Mouse (Mus musculus) cerebellum, postnatal 36 days (tissue): ENCODE measurements at regions not wholly inside any gene's neighbourhood (a gene's known extent, or its start where the extent isn't known, plus 50 kb on each side); places are given as distances from the start of the nearest gene placed in this dataset.
A peak's percentile ranks its signal among the peaks of the same experiment; 100 is the strongest.

Experiments
- DNase-seq, 2 experiments: peaks; one replicate each; pipeline ENCODE4 v3.0.0; 2021 to 2022; ENCODE audit warnings: mixed read lengths in 2 of 2

- peak; percentile 65 to 69 for DNase-seq
These were observed 162.2 kb upstream of the Brinp1 start for GRCm38 (mm10) chr4:69116353-69116752.

- DNase-seq = no peak
These were observed 151.0 kb upstream of the Brinp1 start for GRCm38 (mm10) chr4:69105188-69105587.

DNA sequence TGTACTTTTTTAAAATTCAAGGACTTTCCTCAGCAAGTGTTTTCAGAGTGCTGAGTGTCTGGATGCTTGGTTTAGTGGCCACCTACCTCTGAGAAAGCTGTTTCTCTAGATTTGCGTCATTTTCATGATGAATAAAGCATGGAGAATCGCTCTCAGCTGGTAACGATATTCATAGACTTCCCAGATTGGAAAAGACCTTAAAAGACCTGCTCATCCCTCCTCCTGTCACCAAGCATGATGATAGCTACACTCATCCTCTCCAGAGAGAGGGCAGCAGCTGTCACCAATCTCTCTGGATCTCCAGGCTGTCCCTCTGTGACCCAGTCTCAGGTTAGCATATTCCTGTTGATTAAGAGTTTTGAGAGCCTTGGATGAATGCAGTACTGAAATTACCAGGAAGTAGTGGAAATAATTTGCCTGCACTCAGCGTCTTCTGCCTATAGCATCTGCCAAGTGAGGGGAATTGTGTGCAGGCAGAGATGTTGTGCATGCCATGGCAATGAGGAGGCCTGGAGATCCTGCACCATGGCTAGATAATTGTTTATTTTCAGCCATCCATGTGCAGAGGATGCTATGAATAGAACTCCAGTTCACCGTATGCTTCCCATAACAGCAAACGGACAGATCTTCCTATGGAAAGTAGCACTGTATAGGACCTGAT lies 141.7 kb upstream of the Brinp1 start:
- DNase-seq = no peak

GRCm38 (mm10) chr4:69078085-69078484 lies 123.9 kb upstream of the Brinp1 start:
- DNase-seq = no peak

GRCm38 (mm10) chr4:69077316-69077715 lies 123.1 kb upstream of the Brinp1 start:
- no peak for DNase-seq

GRCm38 (mm10) chr4:69039645-69040342 lies 85.6 kb upstream of the Brinp1 start:
- DNase-seq = no peak

DNA sequence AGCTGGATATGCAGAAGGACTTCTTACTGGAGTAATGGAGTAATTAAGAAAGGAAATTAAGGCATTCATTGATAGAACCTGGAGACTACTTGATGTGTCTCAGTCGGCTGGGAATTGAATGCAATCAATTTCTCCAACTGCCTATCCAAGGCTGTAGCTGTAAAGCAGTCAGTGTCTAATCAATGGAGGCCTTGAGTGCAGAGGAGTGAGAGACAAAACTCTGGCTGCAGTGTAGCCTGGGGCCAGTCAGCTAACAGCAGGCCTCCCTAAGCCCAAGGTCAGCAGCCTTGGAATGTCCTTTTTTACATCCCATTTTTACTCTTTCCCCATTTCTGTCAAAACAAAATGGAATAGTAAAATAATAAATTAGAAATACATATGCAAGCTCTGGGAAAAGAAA lies 80.0 kb upstream of the Brinp1 start:
- DNase-seq = no peak

GRCm38 (mm10) chr4:69020159-69020727 lies 66.0 kb upstream of the Brinp1 start:
- no peak for DNase-seq

DNA sequence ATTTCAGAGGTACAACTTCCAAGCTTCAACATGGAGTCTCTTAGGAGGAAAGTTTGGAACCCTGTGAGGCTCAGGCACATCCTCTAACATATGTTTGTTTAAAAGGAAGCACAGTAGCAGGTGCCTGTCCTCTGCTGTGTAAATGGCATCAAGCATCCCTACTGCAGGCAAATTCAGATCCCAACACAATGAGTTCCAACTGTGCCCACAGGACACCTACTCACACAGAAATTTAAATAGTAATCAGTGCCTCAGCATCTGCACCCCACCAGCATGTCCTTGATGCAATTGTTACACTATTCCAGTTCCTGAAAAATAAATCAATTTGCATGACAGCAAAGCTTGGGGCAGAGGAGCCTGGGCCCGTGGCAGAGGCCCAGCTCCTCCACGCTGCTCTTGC lies 61.2 kb upstream of the Brinp1 start:
- DNase-seq = no peak
